Mouse (Mus musculus) cortical plate, adult 2 months (tissue): ENCODE measurements around the gene Abcg2. TPM values are rescaled to one million over a fixed set of nuclear protein-coding genes. Genes with fewer than 3 reads are reported as not detected.
"Not testable (repeated sequence)": the region's sequence is repeated elsewhere in the genome, so short reads cannot be mapped to it uniquely, and the experiment has no call there.

Experiments
- H3K27ac ChIP-seq: fragments of 200-500 bp; 2 replicates; pipeline ENCODE4 v1.5.1; 2012; ENCODE audit warnings: low read length, control low read depth, inconsistent platforms; ENCODE audit not compliant: insufficient read depth
- H3K4me1 ChIP-seq: fragments of 200-500 bp; 2 replicates; pipeline ENCODE4 v1.6.1; 2011; ENCODE audit warnings: low read length; ENCODE audit not compliant: control insufficient read depth, insufficient read depth
- H3K4me3 ChIP-seq: fragments of 200-500 bp; 2 replicates; pipeline ENCODE4 v1.5.1; 2011; ENCODE audit warnings: mild to moderate bottlenecking, low read length, control low read depth; ENCODE audit not compliant: insufficient read depth
- CTCF ChIP-seq: fragments of 200-500 bp; IDR thresholded peaks from 2 replicates; pipeline ENCODE4 v1.5.1; 2011; ENCODE audit warnings: mild to moderate bottlenecking, control low read depth, low read length; ENCODE audit not compliant: insufficient read depth; ENCODE audit errors: extremely low read depth
- POLR2A ChIP-seq: fragments of 200-500 bp; IDR thresholded peaks from 2 replicates; pipeline ENCODE4 v1.6.1; 2011; ENCODE audit warnings: mild to moderate bottlenecking, low read length, control low read depth; ENCODE audit not compliant: insufficient read depth; ENCODE audit errors: extremely low read depth
- polyA plus RNA-seq: library from polyadenylated mRNA; depleted of rRNA; stranded (reverse); fragments of >200 nt; gene quantifications from 2 replicates; pipeline ENCODE4 v1.2.3, GENCODE M21; 2012; rRNA removed

Gene Abcg2
- 20.8 and 25.6 TPM in 2 replicates for polyA plus RNA-seq

GRCm38 (mm10) chr6:58584223-58584622, at the start of gene Abcg2:
Gene Abcg2 (plus strand): TSS chr6:58584523.
- not testable (repeated sequence) for H3K4me1 ChIP-seq, H3K27ac ChIP-seq, H3K4me3 ChIP-seq

GRCm38 (mm10) chr6:58540263-58540662, 44.1 kb upstream of the Abcg2 start:
- not testable (repeated sequence) for H3K27ac ChIP-seq, H3K4me1 ChIP-seq, H3K4me3 ChIP-seq

GRCm38 (mm10) chr6:58542852-58543251, 41.5 kb upstream of the Abcg2 start:
- TF ChIP-seq CTCF: peak; percentile 38
- not testable (repeated sequence) for H3K27ac ChIP-seq, H3K4me3 ChIP-seq, H3K4me1 ChIP-seq

- H3K27ac ChIP-seq, H3K4me1 ChIP-seq, H3K4me3 ChIP-seq: not testable (repeated sequence)
Observed at GRCm38 (mm10) chr6:58544971-58545370, 39.4 kb upstream of the Abcg2 start.

GRCm38 (mm10) chr6:58546050-58546449, 38.3 kb upstream of the Abcg2 start:
- H3K4me3 ChIP-seq, H3K4me1 ChIP-seq, H3K27ac ChIP-seq: not testable (repeated sequence)

- H3K27ac ChIP-seq: no peak overlapping the region
- H3K4me3 ChIP-seq: no peak overlapping the region
- TF ChIP-seq POLR2A: no peak
- peak; percentile 81 for TF ChIP-seq CTCF
- H3K4me1 ChIP-seq: no peaks in the 10 kb centered on the region
Observed at GRCm38 (mm10) chr6:58546816-58547215, 37.5 kb upstream of the Abcg2 start.

GRCm38 (mm10) chr6:58553812-58554211, 30.5 kb upstream of the Abcg2 start:
- not testable (repeated sequence) for H3K4me1 ChIP-seq, H3K27ac ChIP-seq, H3K4me3 ChIP-seq

- not testable (repeated sequence) for H3K27ac ChIP-seq, H3K4me3 ChIP-seq, H3K4me1 ChIP-seq
Observed at GRCm38 (mm10) chr6:58593987-58594844, 9.9 kb downstream of the Abcg2 start.

- H3K4me3 ChIP-seq: peak overlapping the region; percentile 39
- not testable (repeated sequence) for H3K4me1 ChIP-seq
- peak overlapping the region; percentile 41 for H3K27ac ChIP-seq
Observed at GRCm38 (mm10) chr6:58595639-58596293, 11.4 kb downstream of the Abcg2 start.

- peak overlapping the region; percentile 41 for H3K27ac ChIP-seq
- peak overlapping the region; percentile 39 for H3K4me3 ChIP-seq
- H3K4me1 ChIP-seq: no peaks in the 10 kb centered on the region
- TF ChIP-seq CTCF (no peak), POLR2A (no peak)
Observed at GRCm38 (mm10) chr6:58596294-58596653, 12.0 kb downstream of the Abcg2 start.

- H3K4me1 ChIP-seq, H3K4me3 ChIP-seq, H3K27ac ChIP-seq: not testable (repeated sequence)
Observed at GRCm38 (mm10) chr6:58602119-58602518, 17.8 kb downstream of the Abcg2 start.

- H3K4me1 ChIP-seq, H3K4me3 ChIP-seq, H3K27ac ChIP-seq: not testable (repeated sequence)
Observed at GRCm38 (mm10) chr6:58602991-58603390, 18.7 kb downstream of the Abcg2 start.

- not testable (repeated sequence) for H3K27ac ChIP-seq, H3K4me3 ChIP-seq
Observed at GRCm38 (mm10) chr6:58603485-58604090, 19.3 kb downstream of the Abcg2 start.

More at GRCm38 (mm10) chr6:58603485-58604090, 19.3 kb downstream of the Abcg2 start:
- not testable (repeated sequence) for H3K4me1 ChIP-seq
